Mouse (Mus musculus): ENCODE results near the gene Dhx57. TPM values are rescaled to one million over a fixed set of nuclear protein-coding genes. Genes with fewer than 3 reads are reported as not detected.
"Not testable (repeated sequence)": the region's sequence is repeated elsewhere in the genome, so short reads cannot be mapped to it uniquely, and the experiment has no call there.

Gene Dhx57
- polyA plus RNA-seq, 1 experiment from 2014 or later: 45.7 TPM

DNA sequence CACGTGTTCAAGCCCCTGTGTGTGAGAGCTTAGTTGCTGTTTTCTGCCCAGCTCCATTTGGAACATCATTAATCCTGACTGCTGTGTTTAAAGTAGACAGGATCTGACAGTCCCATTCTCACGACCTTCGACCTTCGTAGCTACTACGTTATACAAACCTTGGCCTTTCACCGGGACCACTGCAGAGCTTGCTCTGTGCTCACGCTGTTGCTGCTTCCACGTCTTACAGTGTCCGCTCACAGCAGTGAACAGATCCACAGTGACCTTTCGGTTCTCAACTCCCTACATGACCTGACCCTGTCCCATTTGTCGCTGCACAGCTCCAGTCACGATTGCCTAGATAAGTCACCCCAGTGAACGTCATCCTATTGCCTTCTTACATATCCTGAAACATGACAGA lies 47.2 kb downstream of the Dhx57 start:
- Histone ChIP-seq H3K27me3 (no peaks in the 10 kb centered on the region), H3K9me3 (no peaks in the 10 kb centered on the region), H3K4me3 (no peak overlapping the region), H3K4me1 (replicated peaks) (no peaks in the 10 kb centered on the region), H3K4me2 (no peak overlapping the region), H3K36me3 (peaks cover 97% of the 10 kb centered on the region), H3K9ac (no peak overlapping the region), H3K27ac (replicated peaks) (no peak overlapping the region)
- ATAC-seq (ENCODE audit: low read depth): no peak
- WGBS: 65% methylated on average over 13 of the region's 13 CpGs

GRCm38 (mm10) chr17:80241594-80241993 lies 48.7 kb downstream of the Dhx57 start:
- no peak for ATAC-seq (ENCODE audit: low read depth)
- H3K27ac ChIP-seq (replicated peaks): no peak overlapping the region
- H3K4me3 ChIP-seq: no peak overlapping the region
- no peaks in the 10 kb centered on the region for H3K4me1 ChIP-seq (replicated peaks)
- H3K9ac ChIP-seq: no peak overlapping the region
- 88% methylated on average over 9 of the region's 9 CpGs for WGBS
- no peaks in the 10 kb centered on the region for H3K9me3 ChIP-seq
- H3K36me3 ChIP-seq: peaks cover 94% of the 10 kb centered on the region
- H3K27me3 ChIP-seq: no peaks in the 10 kb centered on the region
- H3K4me2 ChIP-seq: no peak overlapping the region

- H3K27ac ChIP-seq (replicated peaks): no peak overlapping the region
- 85% methylated on average over 5 of the region's 5 CpGs for WGBS
- H3K27me3 ChIP-seq: no peaks in the 10 kb centered on the region
- peaks cover 60% of the 10 kb centered on the region for H3K36me3 ChIP-seq
- H3K4me3 ChIP-seq: no peak overlapping the region
- H3K4me1 ChIP-seq (replicated peaks): no peaks in the 10 kb centered on the region
- H3K4me2 ChIP-seq: no peak overlapping the region
- ATAC-seq (ENCODE audit: low read depth): no peak
- no peaks in the 10 kb centered on the region for H3K9me3 ChIP-seq
- H3K9ac ChIP-seq: no peak overlapping the region
Measured at GRCm38 (mm10) chr17:80237475-80237874, 52.8 kb downstream of the Dhx57 start.

DNA sequence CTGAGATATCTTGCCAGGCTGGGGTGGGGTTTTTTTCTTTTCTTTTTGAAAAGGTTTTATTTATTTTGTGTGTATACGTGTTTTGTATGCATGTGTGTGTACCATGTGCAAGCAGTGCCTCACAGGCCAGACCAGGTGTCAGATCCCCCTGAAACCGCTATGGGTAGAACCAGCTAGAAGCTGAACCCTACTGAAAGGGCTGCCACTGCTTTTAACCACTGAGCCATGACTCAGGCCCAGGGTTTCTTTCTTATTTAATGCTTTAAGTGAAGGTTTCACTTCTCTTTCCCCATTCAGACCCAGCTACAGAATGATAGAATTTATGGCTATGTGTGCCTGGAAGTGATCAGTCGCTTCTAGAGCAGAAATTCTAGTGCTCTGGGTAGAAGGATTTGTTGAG lies 53.5 kb downstream of the Dhx57 start:
- H3K4me1 ChIP-seq (replicated peaks): no peaks in the 10 kb centered on the region
- H3K4me3 ChIP-seq: no peak overlapping the region
- no peak overlapping the region for H3K4me2 ChIP-seq
- H3K27me3 ChIP-seq: no peaks in the 10 kb centered on the region
- no peaks in the 10 kb centered on the region for H3K9me3 ChIP-seq
- H3K9ac ChIP-seq: no peak overlapping the region
- H3K36me3 ChIP-seq: peaks cover 53% of the 10 kb centered on the region
- ATAC-seq (ENCODE audit: low read depth): no peak
- WGBS: 94% methylated on average over 3 of the region's 3 CpGs
- H3K27ac ChIP-seq (replicated peaks): no peak overlapping the region

- Histone ChIP-seq H3K9me3 (no peaks in the 10 kb centered on the region), H3K36me3 (peaks cover 41% of the 10 kb centered on the region), H3K4me2 (no peak overlapping the region), H3K27me3 (no peaks in the 10 kb centered on the region), H3K4me1 (replicated peaks) (no peaks in the 10 kb centered on the region), H3K27ac (replicated peaks) (no peak overlapping the region), H3K4me3 (no peak overlapping the region), H3K9ac (no peak overlapping the region)
- 92% methylated on average over 3 of the region's 3 CpGs for WGBS
- ATAC-seq (ENCODE audit: low read depth): no peak
Measured at GRCm38 (mm10) chr17:80235477-80235876, 54.8 kb downstream of the Dhx57 start.

DNA sequence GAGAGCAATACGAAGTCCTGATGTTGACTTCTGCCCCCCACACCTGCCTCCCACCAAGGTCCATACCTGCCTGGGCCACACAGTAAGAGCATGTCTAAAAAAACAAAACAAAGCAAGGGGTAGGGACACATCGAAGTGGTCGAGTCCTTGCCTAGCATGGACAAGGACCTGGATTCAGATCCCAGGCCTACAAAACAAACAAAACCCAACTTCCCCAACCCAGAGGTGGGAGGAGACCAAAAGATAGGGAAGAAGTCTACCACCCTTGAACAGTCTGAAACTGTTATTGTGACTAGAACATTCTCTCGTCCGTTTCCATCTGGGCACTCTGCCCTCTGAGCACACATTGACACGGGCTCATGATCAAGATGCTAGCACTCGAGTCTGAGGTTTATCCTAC lies 55.9 kb downstream of the Dhx57 start:
- Histone ChIP-seq H3K4me2 (no peak overlapping the region), H3K9ac (no peak overlapping the region), H3K4me3 (no peak overlapping the region), H3K4me1 (replicated peaks) (peaks cover 1% of the 10 kb centered on the region; the same call in 1 of the 2 replicates), H3K27ac (replicated peaks) (no peak overlapping the region), H3K9me3 (no peaks in the 10 kb centered on the region), H3K36me3 (peaks cover 30% of the 10 kb centered on the region), H3K27me3 (no peaks in the 10 kb centered on the region)
- no peak for ATAC-seq (ENCODE audit: low read depth)
- 90% methylated on average over 7 of the region's 7 CpGs for WGBS

DNA sequence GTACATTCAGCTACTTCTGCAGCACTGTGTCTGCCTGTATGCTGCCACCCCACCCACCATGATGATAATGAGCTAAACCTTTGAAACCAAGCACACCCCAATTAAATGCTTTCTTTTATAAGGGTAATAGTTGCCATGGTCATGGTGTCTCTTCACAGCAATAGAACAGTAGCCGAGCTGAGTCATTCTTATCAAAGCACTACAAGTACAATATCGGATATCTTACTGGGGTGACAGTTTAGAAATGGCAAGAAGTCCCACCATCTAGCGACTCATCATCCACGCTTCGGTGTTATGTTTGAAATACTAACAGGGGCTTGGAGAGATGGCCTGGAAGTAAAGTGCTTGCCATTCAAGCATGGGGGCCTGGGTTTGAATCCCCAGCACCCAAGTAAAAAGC lies 56.4 kb downstream of the Dhx57 start:
- no peaks in the 10 kb centered on the region for H3K9me3 ChIP-seq
- H3K36me3 ChIP-seq: peaks cover 25% of the 10 kb centered on the region
- no peaks in the 10 kb centered on the region for H3K27me3 ChIP-seq
- H3K4me3 ChIP-seq: no peak overlapping the region
- no peak overlapping the region for H3K27ac ChIP-seq (replicated peaks)
- H3K9ac ChIP-seq: no peak overlapping the region
- no peak overlapping the region for H3K4me2 ChIP-seq
- 91% methylated on average over 5 of the region's 5 CpGs for WGBS
- no peak for ATAC-seq (ENCODE audit: low read depth)
- H3K4me1 ChIP-seq (replicated peaks): peaks cover 3% of the 10 kb centered on the region; the same call in 1 of the 2 replicates

DNA sequence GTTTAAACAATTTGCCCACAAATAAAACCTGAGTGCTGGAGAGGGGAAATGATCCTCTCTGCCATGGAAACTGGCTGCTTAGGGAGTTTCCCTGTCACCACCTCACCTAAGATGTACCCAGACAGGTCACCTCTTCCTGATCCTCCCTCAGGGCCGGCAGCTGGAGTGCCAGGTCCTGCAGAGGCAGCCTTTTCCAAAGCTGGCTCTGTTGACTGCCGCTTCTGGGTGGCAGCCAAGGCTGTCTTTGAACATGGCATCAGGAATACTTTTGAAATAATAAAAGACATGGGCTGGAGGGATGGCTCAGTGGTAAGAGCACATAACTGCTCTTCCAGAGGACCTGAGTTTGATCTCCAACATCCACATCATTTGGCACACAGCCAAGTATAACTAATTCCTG lies 60.9 kb downstream of the Dhx57 start:
- Histone ChIP-seq H3K9me3 (no peaks in the 10 kb centered on the region), H3K27ac (replicated peaks) (no peak overlapping the region), H3K36me3 (peaks cover 4% of the 10 kb centered on the region; the same call in 1 of the 2 replicates), H3K27me3 (no peaks in the 10 kb centered on the region), H3K4me1 (replicated peaks) (peaks cover 10% of the 10 kb centered on the region), H3K4me3 (no peak overlapping the region), H3K4me2 (no peak overlapping the region), H3K9ac (no peak overlapping the region)
- 83% methylated on average over 2 of the region's 2 CpGs for WGBS
- ATAC-seq (ENCODE audit: low read depth): no peak

DNA sequence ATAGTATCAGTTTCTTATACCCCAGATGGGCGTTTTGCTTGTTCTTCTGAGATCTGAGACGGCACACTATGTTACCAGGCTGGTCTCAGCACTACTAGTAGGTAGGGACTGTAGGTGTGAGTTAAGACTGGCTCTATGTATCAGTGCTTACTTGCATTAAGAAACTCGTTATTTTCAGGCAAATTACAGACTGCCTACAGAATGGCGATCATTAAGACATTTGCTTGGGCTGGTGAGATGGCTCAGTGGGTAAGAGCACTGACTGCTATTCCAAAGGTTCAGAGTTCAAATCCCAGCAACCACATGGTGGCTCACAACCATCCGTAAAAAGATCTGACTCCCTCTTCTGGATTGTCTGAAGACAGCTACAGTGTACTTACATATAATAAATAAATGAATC lies 65.1 kb downstream of the Dhx57 start:
- not testable (repeated sequence) for H3K27me3 ChIP-seq, H3K36me3 ChIP-seq, H3K9me3 ChIP-seq
- Histone ChIP-seq H3K9ac (peak overlapping the region; percentile 73), H3K4me2 (peak overlapping the region; percentile 61), H3K4me3 (peak overlapping the region; percentile 56), H3K27ac (replicated peaks) (peak overlapping the region; percentile 81; the same call in 1 of the 2 replicates), H3K4me1 (replicated peaks) (peaks cover 13% of the 10 kb centered on the region)
- ATAC-seq (ENCODE audit: low read depth): peak; percentile 2; the same call in 1 of the 2 replicates
- WGBS: 54% methylated on average over 5 of the region's 5 CpGs

- under 1% methylated on average over 33 of the region's 33 CpGs for WGBS
- peak; percentile 98 for ATAC-seq (ENCODE audit: low read depth)
Measured at GRCm38 (mm10) chr17:80224326-80225116, 65.8 kb downstream of the Dhx57 start, which contains the start of gene Gemin6. Gene Gemin6, plus strand, starts transcription at chr17:80224441.

DNA sequence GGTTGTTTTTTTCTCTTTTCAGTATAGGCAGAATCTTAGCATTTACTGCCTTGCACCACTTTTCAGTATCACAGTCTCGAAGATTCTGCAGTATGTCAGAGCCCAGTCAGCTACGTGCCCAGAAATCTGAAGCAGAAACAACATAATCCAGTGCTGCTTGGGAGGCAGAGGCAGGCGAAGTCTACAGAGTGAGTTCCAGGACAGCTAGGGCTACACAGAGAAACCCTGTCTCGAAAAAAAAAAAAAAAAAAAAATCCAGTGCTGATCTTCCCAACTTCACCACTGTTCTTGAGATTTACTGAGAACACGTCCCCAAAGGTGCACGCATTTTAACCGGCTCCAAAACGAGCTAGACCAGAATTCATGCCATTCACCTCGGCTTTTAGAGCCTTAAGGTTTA lies 66.4 kb downstream of the Dhx57 start:
- peak; percentile 62 for ATAC-seq (ENCODE audit: low read depth)
- Histone ChIP-seq H3K4me3 (peak overlapping the region; percentile 56), H3K27me3 (no peaks in the 10 kb centered on the region), H3K9ac (peak overlapping the region; percentile 73), H3K4me1 (replicated peaks) (peaks cover 9% of the 10 kb centered on the region), H3K36me3 (no peaks in the 10 kb centered on the region), H3K4me2 (peak overlapping the region; percentile 61), H3K9me3 (no peaks in the 10 kb centered on the region), H3K27ac (replicated peaks) (peak overlapping the region; percentile 81)
- WGBS: 10% methylated on average over 9 of the region's 9 CpGs

More at GRCm38 (mm10) chr17:80224326-80225116, 65.8 kb downstream of the Dhx57 start, which contains the start of gene Gemin6:
- H3K36me3 ChIP-seq: no peaks in the 10 kb centered on the region
- peak within 1 kb of the TSS; percentile 61 for H3K4me2 ChIP-seq
- H3K4me3 ChIP-seq: peak within 1 kb of the TSS; percentile 56
- H3K9ac ChIP-seq: peak within 1 kb of the TSS; percentile 73
- no peaks in the 10 kb centered on the region for H3K27me3 ChIP-seq
- peak within 1 kb of the TSS; percentile 81 for H3K27ac ChIP-seq (replicated peaks)
- no peaks in the 10 kb centered on the region for H3K9me3 ChIP-seq
- peaks cover 13% of the 10 kb centered on the region for H3K4me1 ChIP-seq (replicated peaks)

GRCm38 (mm10) chr17:80221890-80222628 lies 68.2 kb downstream of the Dhx57 start:
- Histone ChIP-seq H3K27ac (replicated peaks) (no peak overlapping the region), H3K27me3 (no peaks in the 10 kb centered on the region), H3K9me3 (no peaks in the 10 kb centered on the region), H3K9ac (no peak overlapping the region), H3K4me3 (no peak overlapping the region), H3K36me3 (no peaks in the 10 kb centered on the region), H3K4me1 (replicated peaks) (peaks cover 9% of the 10 kb centered on the region), H3K4me2 (no peak overlapping the region)
- no peak for ATAC-seq (ENCODE audit: low read depth)
- 66% methylated on average over 3 of the region's 3 CpGs for WGBS
